Mouse (Mus musculus) left cerebral cortex, postnatal 36 days (tissue): ENCODE measurements at regions not wholly inside any gene's neighbourhood (a gene's known extent, or its start where the extent isn't known, plus 50 kb on each side); places are given as distances from the start of the nearest gene placed in this dataset.

Experiments used
- DNase-seq, 2 experiments: peaks; one replicate each; pipeline ENCODE4 v3.0.0; 2021 to 2022; ENCODE audit warnings: low spot score in 2 of 2, mixed read lengths in 1 of 2
- intact Hi-C: fragments of 180-260 bp; cut with DNase I; formaldehyde crosslinking; loops from one replicate; pipeline ENCODE4 v1.15.1; 2025

GRCm38 (mm10) chr2:160011421-160011820, 322.5 kb downstream of the Gm826 start:
- DNase-seq: no peak
- intact Hi-C loops: no loop called here

DNA sequence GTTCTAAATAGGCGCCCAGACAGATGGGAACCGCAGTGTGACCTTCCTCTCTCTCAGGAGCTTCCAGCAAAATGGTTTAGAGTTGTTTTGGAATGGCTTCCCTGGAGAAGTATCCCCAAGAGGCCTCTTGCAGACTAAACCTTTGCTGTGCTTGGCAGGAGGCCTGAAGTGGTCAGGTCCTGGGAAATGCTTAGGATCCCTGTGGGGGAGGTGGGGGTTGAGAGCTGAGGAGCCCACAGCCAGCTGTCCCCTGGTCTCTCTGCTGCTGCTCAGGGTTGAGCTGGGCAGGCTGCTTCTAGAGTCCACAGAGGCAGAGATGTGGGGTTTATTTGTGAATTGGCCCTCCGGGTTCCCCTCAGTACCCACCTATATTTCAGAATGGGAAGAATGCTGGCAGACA, 331.3 kb downstream of the Gm826 start:
- no peak for DNase-seq
- intact Hi-C loops: no loop called here

GRCm38 (mm10) chr2:160000449-160000848, 333.5 kb downstream of the Gm826 start:
- DNase-seq: no peak
- intact Hi-C loops: no loop called here

DNA sequence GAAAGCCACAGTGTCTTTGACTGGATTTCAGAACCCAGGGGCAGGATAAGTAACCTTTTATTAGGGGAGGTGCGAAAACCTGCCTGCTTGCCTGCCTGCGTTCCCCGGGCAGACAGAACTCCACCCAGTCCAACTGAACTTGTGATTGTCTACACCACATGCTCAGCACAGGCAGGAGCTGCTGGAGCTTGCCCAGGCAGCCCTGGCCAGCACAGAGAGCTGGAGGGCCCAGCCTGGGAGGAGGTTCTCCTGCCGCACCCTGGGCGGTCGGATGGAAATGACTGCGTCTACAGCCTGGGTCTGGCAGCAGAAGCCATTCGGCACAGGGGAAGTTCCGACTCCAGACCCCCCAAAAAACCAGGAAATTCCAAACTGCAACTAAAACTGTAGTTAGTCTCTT, 336.6 kb downstream of the Gm826 start:
- intact Hi-C loops: no loop called here
- DNase-seq: no peak

DNA sequence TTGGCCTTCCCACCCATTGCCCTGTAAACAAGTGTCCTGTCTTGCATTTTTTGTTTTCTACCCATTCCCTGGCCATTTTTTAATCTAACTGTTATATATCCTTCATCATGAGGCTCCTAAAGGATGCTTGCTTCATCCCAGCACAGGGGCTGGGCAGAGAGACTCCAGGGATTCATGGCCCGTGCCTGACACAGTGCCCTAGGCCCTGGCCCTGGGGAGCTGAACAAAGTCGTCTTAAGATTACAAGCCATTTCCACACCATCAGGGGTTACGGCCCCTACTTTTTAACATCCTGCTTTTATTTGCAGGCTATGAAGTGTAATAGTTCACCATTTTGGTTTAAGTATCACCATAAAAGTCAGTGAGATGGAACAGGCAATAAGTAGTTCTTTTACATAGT, 339.5 kb downstream of the Gm826 start:
- no peak for DNase-seq
- intact Hi-C loops: no loop called here

- no peak for DNase-seq
- intact Hi-C loops: no loop called here
Measured at GRCm38 (mm10) chr2:159986719-159987118, 347.2 kb downstream of the Gm826 start.

DNA sequence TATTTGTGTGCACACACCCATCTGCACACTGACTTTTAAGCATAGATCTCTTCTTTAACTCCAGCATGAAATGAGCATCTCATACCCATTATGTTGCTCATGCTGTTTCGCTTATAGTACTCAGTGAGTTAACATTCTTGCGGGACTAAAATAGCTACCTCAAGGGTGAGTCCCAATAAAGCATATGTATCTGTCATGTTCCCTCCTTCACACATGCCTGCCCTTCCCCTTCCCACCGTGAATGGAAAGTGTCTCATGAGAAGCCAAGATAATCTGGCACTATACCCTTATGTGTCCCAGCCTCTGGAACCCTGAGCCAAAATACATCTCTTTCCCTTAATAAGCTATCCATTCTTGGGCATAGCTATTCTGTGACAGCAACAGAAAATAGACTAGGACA, 352.3 kb downstream of the Gm826 start:
- no peak for DNase-seq
- intact Hi-C loops: no loop called here

DNA sequence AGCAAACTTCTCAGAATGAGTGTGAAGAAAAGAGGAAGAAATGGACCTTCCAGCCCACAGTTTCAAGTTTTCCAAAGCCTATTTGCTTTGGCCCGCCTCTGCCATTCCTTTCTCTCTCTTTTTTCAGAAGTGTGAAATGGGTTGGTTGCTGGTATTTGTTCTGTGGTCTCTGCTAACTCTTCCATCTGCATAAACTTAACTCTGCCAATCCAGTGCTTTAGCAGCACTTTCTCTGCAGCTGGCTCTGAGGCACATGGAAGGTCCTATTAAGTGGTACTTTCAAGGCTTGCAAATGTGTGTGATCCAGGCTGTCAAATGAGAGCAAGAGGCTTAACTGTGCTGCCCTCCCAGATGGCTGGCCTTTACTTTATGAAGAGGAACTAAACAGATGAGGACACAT, 383.6 kb downstream of the Gm826 start:
- no peak for DNase-seq
- intact Hi-C loops: no loop called here

GRCm38 (mm10) chr2:159949046-159949445, 384.9 kb downstream of the Gm826 start:
- intact Hi-C loops: no loop called here
- no peak for DNase-seq

- DNase-seq: no peak
- intact Hi-C loops: no loop called here
Measured at GRCm38 (mm10) chr2:159930744-159931143, 403.2 kb downstream of the Gm826 start.

DNA sequence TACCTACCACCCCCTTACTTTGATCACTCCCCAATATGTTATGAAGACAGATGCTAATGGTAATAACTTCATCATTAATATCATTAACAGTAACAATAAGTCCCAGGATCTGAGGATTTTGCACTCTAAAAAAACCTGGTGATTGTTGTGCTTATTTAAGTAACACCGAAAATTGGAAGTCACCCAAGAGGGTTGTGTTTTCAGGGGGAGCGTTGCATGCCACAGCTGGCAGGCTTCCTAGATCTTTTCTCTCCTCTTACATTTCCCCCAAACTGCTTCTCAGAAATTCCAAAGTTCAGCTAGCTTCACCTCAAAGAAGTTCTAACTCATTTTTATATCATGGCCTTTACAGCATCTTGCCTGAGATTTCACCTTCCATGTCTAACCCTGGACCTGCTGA, 444.3 kb downstream of the Gm826 start:
- intact Hi-C loops: no loop called here

DNA sequence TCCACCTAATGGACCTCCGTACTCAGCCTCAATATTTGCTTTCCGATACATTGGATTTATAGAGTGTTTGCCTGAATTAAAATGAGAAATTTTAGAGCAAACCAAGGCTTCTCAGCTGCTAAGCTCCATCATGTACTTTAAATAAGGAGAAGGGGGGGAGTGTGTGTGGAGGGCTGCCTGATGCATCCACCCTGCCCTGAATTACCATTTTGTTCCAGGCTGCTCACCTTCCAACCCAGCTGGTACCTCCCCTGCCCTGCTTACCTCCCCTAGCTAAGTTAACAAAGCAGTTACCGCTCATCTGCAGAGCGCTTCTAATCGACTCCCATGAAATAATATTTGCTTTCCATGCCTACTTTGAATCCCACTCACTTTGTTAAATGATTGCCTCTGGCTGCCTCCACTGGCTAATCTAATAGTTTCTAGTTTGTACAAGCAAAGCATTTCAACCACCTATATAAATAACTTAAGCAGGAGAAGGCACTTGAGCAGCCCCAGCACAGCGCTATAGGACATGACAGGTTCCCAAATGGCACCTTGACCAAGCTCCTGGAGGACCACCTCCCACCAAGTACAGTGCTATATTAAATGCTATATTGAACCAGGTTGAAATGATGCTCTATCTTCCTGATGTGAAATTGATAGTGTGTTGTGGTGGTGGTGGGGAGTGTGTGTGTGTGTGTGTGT, 449.0 kb downstream of the Gm826 start:
- no peak for DNase-seq
- intact Hi-C loops: no loop called here

More for the DNA sequence above, 444.3 kb downstream of the Gm826 start:
- DNase-seq: no peak

DNA sequence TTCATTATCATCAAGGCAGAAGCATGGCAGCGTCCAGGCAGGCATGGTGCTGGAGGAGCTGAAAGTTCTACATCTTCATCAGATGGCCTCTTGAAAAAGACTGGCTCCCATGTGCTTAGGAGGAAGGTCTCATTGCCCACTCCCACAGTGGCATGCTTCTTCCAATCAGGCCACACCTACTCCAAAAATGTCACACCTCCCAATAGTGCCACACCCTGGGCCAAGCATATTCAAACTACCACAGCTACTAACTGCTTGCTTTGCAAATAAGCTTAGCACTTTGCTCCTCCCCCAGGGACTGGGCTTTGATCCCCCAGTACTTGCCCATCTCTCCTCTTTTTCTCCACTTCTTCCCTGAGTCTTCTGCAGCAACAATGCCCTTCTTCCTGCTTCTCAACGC, 467.0 kb downstream of the Gm826 start:
- no peak for DNase-seq
- intact Hi-C loops: no loop called here

DNA sequence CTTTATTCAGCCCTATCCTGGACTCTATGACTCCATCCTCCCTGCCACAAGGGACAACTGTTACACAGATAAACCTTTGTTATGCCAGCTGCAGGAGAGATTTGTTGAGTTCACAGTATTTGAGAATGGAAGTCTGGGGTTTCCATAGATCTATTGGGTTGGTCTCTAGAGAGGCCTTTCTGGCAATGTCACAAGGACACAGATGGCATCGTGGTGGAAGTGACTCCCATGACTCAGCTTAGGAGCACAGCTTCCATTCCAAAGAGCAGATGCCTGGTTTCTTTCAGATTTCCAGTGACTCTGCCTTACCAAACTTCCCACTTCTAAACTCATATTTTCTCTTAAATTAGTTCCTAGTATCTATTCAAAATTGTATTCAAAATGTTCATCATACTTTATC, 467.6 kb downstream of the Gm826 start:
- DNase-seq: no peak
- intact Hi-C loops: no loop called here

- no peak for DNase-seq
- intact Hi-C loops: no loop called here
Measured at GRCm38 (mm10) chr2:159863185-159863584, 470.8 kb downstream of the Gm826 start.

DNA sequence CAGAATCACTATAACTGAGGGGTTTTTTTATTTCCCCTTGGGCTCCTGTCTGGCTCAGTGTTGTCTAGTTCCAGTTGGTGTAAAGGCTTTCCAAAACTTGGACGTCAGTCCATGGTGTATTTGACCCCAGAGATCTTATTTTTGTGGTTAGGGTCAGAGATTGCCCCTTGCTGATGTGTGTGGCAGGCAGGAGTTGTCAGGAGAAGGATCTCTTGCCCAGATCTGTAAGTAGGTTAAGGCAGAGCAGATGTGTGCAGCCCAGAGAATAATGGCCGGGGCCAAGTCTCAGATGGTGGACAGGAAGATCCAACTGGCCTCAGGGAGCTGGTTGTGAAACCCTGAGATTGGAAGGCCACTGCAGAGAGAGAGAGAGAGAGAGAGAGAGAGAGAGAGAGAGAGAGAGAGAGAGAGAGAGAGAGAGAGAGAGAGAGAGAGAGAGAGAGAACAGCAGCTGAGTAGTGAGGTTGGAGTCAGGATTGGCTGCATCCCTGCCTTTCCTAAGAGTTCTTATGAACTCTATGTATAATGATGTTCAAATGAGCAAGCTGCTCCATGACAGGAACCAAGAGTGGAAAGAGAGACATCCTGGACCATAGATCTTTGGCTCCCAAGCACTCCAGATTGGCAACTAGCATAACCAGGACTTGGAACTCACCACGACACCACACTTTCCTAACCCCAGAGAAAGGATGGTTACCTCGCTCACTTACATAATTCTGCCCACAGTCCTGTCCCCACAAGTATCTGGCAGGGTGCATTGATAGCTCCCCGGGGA, 479.9 kb downstream of the Gm826 start:
- intact Hi-C loops: no loop called here

GRCm38 (mm10) chr2:159852959-159853358, 481.0 kb downstream of the Gm826 start:
- intact Hi-C loops: no loop called here
- no peak for DNase-seq

More for the DNA sequence above, 479.9 kb downstream of the Gm826 start:
- DNase-seq: no peak

- DNase-seq: no peak
- intact Hi-C loops: no loop called here
Measured at GRCm38 (mm10) chr2:159832488-159833113, 501.4 kb downstream of the Gm826 start.

- intact Hi-C loops: no loop called here
- no peak for DNase-seq
Measured at GRCm38 (mm10) chr2:159826417-159826816, 507.5 kb downstream of the Gm826 start.

GRCm38 (mm10) chr2:159818556-159818955, 515.4 kb downstream of the Gm826 start:
- DNase-seq: no peak
- intact Hi-C loops: no loop called here

DNA sequence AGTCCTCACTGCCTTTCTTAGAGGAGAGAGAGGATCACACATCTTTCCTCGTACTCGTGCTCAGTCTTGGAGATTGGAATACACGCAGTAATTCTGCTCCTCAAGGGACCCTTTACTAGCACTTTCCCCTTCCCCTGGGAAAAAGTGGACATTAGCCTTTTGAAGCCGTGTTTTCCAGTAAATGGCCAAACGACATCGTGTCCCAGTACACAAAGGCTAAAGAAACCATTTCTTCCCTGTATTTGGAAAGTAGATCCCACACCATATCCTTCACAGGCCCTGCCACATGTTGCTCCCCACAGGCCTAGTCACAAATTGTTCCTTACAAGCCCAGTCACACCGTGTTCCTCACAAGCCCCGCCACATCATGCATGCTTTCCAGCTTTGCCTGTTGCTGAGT, 517.6 kb downstream of the Gm826 start:
- no peak for DNase-seq
- intact Hi-C loops: no loop called here
